Mouse (Mus musculus): Measurements from ENCODE around the gene Pde12. TPM values are rescaled to one million over a fixed set of nuclear protein-coding genes. Genes with fewer than 3 reads are reported as not detected.
"Not testable (repeated sequence)": the region's sequence is repeated elsewhere in the genome, so short reads cannot be mapped to it uniquely, and the experiment has no call there.

Pde12 gene
- 11.1 and 11.3 TPM in 2 replicates for polyA plus RNA-seq (2016; fragmentation: Nextera tagmentation; extraction: Ambion mirVana)

- WGBS (ENCODE audit: insufficient replicate concordance) = under 1% methylated on average over 70 of the region's 70 CpGs
- ATAC-seq = peak; percentile 85
- peak within 1 kb of the TSS; percentile 88 for H3K27ac ChIP-seq
- H3K4me1 ChIP-seq = peaks cover 59% of the 10 kb centered on the region
- peak within 1 kb of the TSS; percentile 97 for H3K4me3 ChIP-seq
- no peaks in the 10 kb centered on the region for H3K27me3 ChIP-seq (replicated peaks)
- peaks cover 22% of the 10 kb centered on the region for H3K36me3 ChIP-seq
- no peaks in the 10 kb centered on the region for H3K9me3 ChIP-seq (replicated peaks)
- peak within 1 kb of the TSS; percentile 84 for H3K4me2 ChIP-seq
- H3K9ac ChIP-seq = peak within 1 kb of the TSS; percentile 94
Observed at GRCm38 (mm10) chr14:26669292-26670073, at the start of gene Pde12. TSS of gene Pde12 (minus strand) at chr14:26669883.

GRCm38 (mm10) chr14:26705246-26705645 is 35.6 kb upstream of the Pde12 start:
- 71% methylated on average over 5 of the region's 5 CpGs for WGBS (ENCODE audit: insufficient replicate concordance)
- not testable (repeated sequence) for ATAC-seq; H3K4me1 ChIP-seq; H3K4me3 ChIP-seq; H3K27me3 ChIP-seq (replicated peaks); H3K36me3 ChIP-seq; H3K27ac ChIP-seq; H3K9me3 ChIP-seq (replicated peaks); H3K4me2 ChIP-seq; H3K9ac ChIP-seq

GRCm38 (mm10) chr14:26697912-26698311 is 28.2 kb upstream of the Pde12 start:
- ATAC-seq = no peak
- Histone ChIP-seq H3K9ac (no peak overlapping the region), H3K4me3 (no peak overlapping the region), H3K4me2 (no peak overlapping the region), H3K27me3 (replicated peaks) (no peaks in the 10 kb centered on the region), H3K4me1 (no peaks in the 10 kb centered on the region), H3K27ac (no peak overlapping the region), H3K36me3 (no peaks in the 10 kb centered on the region), H3K9me3 (replicated peaks) (no peaks in the 10 kb centered on the region)

GRCm38 (mm10) chr14:26692974-26693373 is 23.3 kb upstream of the Pde12 start, which contains the start of gene Dnah12:
TSS of gene Dnah12 (plus strand) at chr14:26693274.
- Histone ChIP-seq H3K27ac (no peak within 1 kb of the TSS), H3K9me3 (replicated peaks) (no peaks in the 10 kb centered on the region), H3K9ac (no peak within 1 kb of the TSS), H3K4me1 (no peaks in the 10 kb centered on the region), H3K4me3 (no peak within 1 kb of the TSS), H3K36me3 (no peaks in the 10 kb centered on the region), H3K4me2 (no peak within 1 kb of the TSS), H3K27me3 (replicated peaks) (no peaks in the 10 kb centered on the region)
- no peak for ATAC-seq
- WGBS (ENCODE audit: insufficient replicate concordance) = 82% methylated on average over 3 of the region's 3 CpGs

- Histone ChIP-seq H3K9ac (no peak overlapping the region), H3K4me3 (no peak overlapping the region), H3K27ac (no peak overlapping the region), H3K4me2 (no peak overlapping the region), H3K36me3 (no peaks in the 10 kb centered on the region), H3K4me1 (no peaks in the 10 kb centered on the region), H3K27me3 (replicated peaks) (no peaks in the 10 kb centered on the region), H3K9me3 (replicated peaks) (no peaks in the 10 kb centered on the region)
- 52% methylated on average over 2 of the region's 2 CpGs for WGBS (ENCODE audit: insufficient replicate concordance)
- no peak for ATAC-seq
Observed at GRCm38 (mm10) chr14:26691363-26691762, 21.7 kb upstream of the Pde12 start.

GRCm38 (mm10) chr14:26690727-26691126 is 21.0 kb upstream of the Pde12 start:
- no peaks in the 10 kb centered on the region for H3K36me3 ChIP-seq
- H3K27ac ChIP-seq = no peak overlapping the region
- no peak for ATAC-seq
- no peaks in the 10 kb centered on the region for H3K9me3 ChIP-seq (replicated peaks)
- no peak overlapping the region for H3K9ac ChIP-seq
- H3K4me1 ChIP-seq = no peaks in the 10 kb centered on the region
- H3K27me3 ChIP-seq (replicated peaks) = no peaks in the 10 kb centered on the region
- 52% methylated on average over 2 of the region's 2 CpGs for WGBS (ENCODE audit: insufficient replicate concordance)
- H3K4me2 ChIP-seq = no peak overlapping the region
- H3K4me3 ChIP-seq = no peak overlapping the region

- WGBS (ENCODE audit: insufficient replicate concordance) = 41% methylated on average over 5 of the region's 5 CpGs
- peak; percentile 85 for ATAC-seq
Observed at GRCm38 (mm10) chr14:26675791-26676190, 6.1 kb upstream of the Pde12 start.

GRCm38 (mm10) chr14:26675371-26675770 is 5.7 kb upstream of the Pde12 start:
- Histone ChIP-seq H3K27me3 (replicated peaks) (no peaks in the 10 kb centered on the region), H3K36me3 (no peaks in the 10 kb centered on the region), H3K9me3 (replicated peaks) (no peaks in the 10 kb centered on the region), H3K4me3 (peak overlapping the region; percentile 31), H3K4me1 (peaks cover 51% of the 10 kb centered on the region), H3K27ac (no peak overlapping the region), H3K9ac (peak overlapping the region; percentile 36), H3K4me2 (peak overlapping the region; percentile 66)
- peak; percentile 81 for ATAC-seq
- WGBS (ENCODE audit: insufficient replicate concordance) = 15% methylated on average over 12 of the region's 12 CpGs

More at GRCm38 (mm10) chr14:26675791-26676190, 6.1 kb upstream of the Pde12 start:
- Histone ChIP-seq H3K36me3 (no peaks in the 10 kb centered on the region), H3K27ac (no peak overlapping the region), H3K9ac (peak overlapping the region; percentile 36), H3K9me3 (replicated peaks) (no peaks in the 10 kb centered on the region), H3K4me2 (peak overlapping the region; percentile 66), H3K27me3 (replicated peaks) (no peaks in the 10 kb centered on the region), H3K4me3 (peak overlapping the region; percentile 31), H3K4me1 (peaks cover 47% of the 10 kb centered on the region)

DNA sequence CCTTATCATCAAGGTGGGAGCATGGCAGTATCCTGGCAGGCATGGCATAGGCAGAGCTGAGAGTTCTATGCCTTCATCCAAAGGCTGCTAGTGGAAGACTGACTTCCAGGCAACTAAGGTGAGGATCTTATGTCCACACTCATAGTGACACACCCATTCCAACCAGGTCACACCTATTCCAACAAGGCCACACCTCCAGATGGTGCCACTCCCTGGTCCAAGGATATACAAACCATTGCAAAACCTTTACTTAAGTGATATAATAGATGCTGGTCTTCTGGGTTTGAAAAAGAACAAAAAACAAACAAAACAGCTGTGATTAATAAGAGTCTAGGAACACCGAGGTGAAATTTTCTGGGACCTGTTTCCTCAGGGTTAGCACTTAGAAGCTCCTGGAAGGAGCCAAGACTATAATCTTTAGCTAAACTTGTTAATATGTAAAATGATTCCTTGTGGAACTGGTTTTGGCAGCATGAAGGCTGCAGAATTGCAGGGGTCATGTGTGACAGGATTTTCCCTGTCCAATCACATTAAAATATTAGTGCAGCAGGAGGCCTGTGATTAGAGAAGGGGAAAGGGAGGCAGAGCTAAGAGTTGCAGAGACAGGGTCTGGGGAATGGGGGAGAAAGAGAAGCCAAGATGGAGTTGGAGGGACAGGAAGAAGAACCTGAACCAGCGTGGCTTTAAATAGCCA is 4.9 kb upstream of the Pde12 start:
- H3K27ac ChIP-seq; H3K4me3 ChIP-seq; H3K9ac ChIP-seq; H3K27me3 ChIP-seq (replicated peaks); H3K4me2 ChIP-seq; H3K9me3 ChIP-seq (replicated peaks); ATAC-seq; H3K36me3 ChIP-seq: not testable (repeated sequence)
- H3K4me1 ChIP-seq = peaks cover 53% of the 10 kb centered on the region
- 93% methylated on average over 2 of the region's 2 CpGs for WGBS (ENCODE audit: insufficient replicate concordance)

DNA sequence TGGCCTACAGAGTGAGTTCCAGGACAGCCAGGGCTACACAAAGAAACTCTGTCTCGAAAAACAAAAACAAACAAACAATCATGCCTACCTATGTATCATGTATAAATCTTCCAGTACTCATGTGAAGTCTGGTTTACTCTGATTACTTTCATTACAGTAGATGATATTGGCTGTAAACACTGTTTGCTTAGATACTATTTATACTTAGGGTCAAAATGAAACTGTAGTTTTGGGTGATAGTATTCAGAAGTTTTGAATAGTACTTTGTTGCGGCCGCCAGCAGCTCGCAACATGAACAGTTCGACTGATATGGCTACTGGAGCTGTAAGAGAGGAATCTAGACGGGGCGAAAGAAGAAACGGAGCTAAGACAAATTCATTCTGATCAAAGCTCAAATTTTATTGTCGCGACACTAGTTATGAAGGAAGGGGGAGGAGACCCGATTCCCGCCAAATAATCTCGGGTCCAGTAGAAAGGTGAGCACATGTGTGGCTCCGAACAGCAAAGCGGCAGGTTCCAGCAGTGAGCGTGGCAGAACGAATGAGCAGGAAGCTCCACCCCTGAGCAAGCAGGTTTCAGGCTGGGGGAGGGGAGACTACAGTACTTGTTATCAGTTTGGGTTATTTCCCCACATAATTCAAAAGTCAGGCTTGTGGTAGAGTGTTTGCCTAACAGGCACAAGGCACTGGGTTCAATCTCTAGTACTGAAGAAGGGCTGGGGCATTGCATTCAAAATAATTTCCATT is 2.4 kb upstream of the Pde12 start:
- H3K27me3 ChIP-seq (replicated peaks); H3K27ac ChIP-seq; ATAC-seq; H3K9me3 ChIP-seq (replicated peaks); H3K36me3 ChIP-seq: not testable (repeated sequence)
- H3K4me1 ChIP-seq = peaks cover 64% of the 10 kb centered on the region
- peak overlapping the region; percentile 49; the same call in 1 of the 2 replicates for H3K9ac ChIP-seq
- 40% methylated on average over 17 of the region's 17 CpGs for WGBS (ENCODE audit: insufficient replicate concordance)
- H3K4me3 ChIP-seq = peak overlapping the region; percentile 34
- peak overlapping the region; percentile 84 for H3K4me2 ChIP-seq

DNA sequence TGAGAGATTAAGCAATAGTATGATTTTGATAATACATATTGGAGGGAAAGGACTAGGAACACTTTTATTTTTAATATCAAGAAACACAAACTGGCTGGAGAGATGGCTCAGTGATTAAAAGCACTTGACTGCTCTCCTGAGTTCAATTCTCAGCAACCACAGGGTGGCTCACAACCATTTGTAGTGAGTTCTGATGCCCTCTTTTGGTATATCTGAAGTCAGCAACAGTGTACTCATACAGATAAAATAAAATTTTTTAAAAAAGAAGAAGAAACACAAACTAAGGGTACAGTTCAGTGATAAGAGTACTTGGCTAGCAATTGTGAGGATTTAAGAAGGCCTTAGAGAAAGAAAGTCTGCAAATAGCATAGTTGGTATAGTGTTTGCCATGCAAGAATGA is 1.3 kb upstream of the Pde12 start:
- Histone ChIP-seq H3K27me3 (replicated peaks) (no peaks in the 10 kb centered on the region), H3K27ac (peak overlapping the region; percentile 39; the same call in 1 of the 2 replicates), H3K9me3 (replicated peaks) (no peaks in the 10 kb centered on the region), H3K36me3 (peaks cover 9% of the 10 kb centered on the region), H3K4me2 (peak overlapping the region; percentile 84), H3K4me3 (peak overlapping the region; percentile 97; the same call in 1 of the 2 replicates), H3K4me1 (peaks cover 71% of the 10 kb centered on the region), H3K9ac (no peak overlapping the region)
- ATAC-seq = no peak
